Mouse (Mus musculus) bone marrow macrophage, adult 2 months (primary cell): ENCODE results near the gene Olfr172. TPM values are rescaled to one million over a fixed set of nuclear protein-coding genes. Genes with fewer than 3 reads are reported as not detected.

Experiments
- H3K27ac ChIP-seq: 2 replicates; pipeline ENCODE4 v1.5.1; 2012; ENCODE audit warnings: low read depth, low read length; ENCODE audit not compliant: insufficient read depth
- H3K4me1 ChIP-seq: 2 replicates; pipeline ENCODE4 v1.6.1; 2012; ENCODE audit warnings: low read length; ENCODE audit not compliant: control insufficient read depth, insufficient read depth
- H3K4me3 ChIP-seq: 2 replicates; pipeline ENCODE4 v1.5.1; 2012; ENCODE audit warnings: mild to moderate bottlenecking, low read length, moderate library complexity; ENCODE audit not compliant: insufficient read depth
- CTCF ChIP-seq: IDR thresholded peaks from 2 replicates; pipeline ENCODE4 v1.5.1; 2012; ENCODE audit warnings: low read depth, mild to moderate bottlenecking, low read length, moderate library complexity
- POLR2A ChIP-seq: IDR thresholded peaks from 2 replicates; pipeline ENCODE4 v1.6.1; 2012; ENCODE audit warnings: mild to moderate bottlenecking, low read depth, low read length, borderline replicate concordance
- polyA plus RNA-seq: library from polyadenylated mRNA; stranded (reverse); fragments of >200 nt; gene quantifications from 2 replicates; pipeline ENCODE4 v1.2.4, GENCODE M21; 2012; ENCODE audit not compliant: missing spikeins, insufficient read depth, insufficient read length

The Olfr172 gene
- polyA plus RNA-seq, 1 experiment, result not detected

DNA sequence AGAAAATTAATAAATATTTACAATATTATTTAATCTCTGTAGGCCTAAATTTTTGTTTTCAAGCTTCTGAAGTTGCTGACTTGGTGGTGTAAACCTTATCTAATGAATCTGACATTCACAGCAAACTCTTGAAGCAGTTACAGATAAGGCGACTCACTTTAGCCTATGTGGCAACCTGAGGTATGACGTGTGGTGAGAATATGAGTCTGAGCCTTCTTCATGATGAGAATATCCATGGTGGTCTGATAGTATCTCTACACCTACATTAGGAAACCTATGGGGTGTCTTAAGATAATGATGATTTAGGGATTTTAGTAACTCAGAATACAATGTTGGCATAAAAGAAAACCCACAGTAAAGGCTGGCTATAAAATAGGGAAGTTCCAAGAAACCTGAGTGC, 40.7 kb downstream of the Olfr172 start:
- no peak overlapping the region for H3K27ac ChIP-seq
- H3K4me3 ChIP-seq, result no peak overlapping the region
- TF ChIP-seq CTCF (no peak), POLR2A (no peak)
- H3K4me1 ChIP-seq, result peaks cover 2% of the 10 kb centered on the region; the same call in 1 of the 2 replicates

DNA sequence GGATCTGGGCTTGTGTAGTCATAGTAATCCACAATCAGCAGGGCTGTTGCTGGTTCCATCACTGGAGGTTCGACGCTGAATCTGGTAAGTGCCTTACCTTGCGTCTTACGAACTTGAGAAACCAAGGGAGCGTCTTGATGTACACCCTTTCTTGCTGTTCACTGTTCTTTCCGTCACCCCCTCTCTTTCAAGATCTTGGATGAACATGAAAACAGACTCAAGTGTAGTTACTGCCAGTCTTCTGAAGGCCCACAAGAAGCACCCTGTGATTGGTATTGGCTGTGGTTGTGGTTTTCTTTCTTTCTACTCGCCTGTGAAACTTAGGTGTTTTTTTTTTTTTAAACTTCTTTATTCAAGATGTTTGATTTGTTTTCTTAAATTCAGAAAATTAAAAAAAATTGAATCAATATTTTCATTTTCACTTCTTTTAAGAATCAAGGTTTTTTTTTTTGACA, 44.3 kb downstream of the Olfr172 start, which contains the start of gene Gpr15:
Gpr15 (minus strand) TSS at position 405 of the 455 bp plus-strand sequence.
- Histone ChIP-seq H3K27ac (no peak within 1 kb of the TSS), H3K4me1 (no peaks in the 10 kb centered on the region), H3K4me3 (no peak within 1 kb of the TSS)
- TF ChIP-seq CTCF, result no peak
- no peak for TF ChIP-seq POLR2A

DNA sequence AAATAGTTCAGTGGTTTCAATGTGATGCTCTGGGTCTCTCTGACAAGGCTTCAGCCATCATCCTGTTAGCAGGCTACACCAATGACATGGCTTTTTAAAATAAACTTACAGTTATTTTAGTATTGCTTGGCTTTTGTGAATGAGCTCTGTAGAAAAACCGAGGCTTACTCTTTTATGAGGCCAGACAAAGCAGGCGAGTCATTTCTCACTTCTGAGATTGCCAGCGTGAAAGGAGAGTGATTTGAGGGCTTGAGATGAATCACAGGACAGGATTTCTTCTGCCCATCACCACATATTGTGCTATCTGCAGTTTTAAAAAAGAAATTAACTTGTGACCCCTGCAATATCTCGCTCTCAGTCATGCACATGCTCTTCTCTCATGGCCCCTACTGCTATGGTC, 48.0 kb downstream of the Olfr172 start:
- TF ChIP-seq POLR2A, result no peak
- no peak for TF ChIP-seq CTCF
- Histone ChIP-seq H3K27ac (no peak overlapping the region), H3K4me3 (no peak overlapping the region), H3K4me1 (0 out of 2 replicates have a peak, but pooled peaks cover 2% of the 10 kb centered on the region)

DNA sequence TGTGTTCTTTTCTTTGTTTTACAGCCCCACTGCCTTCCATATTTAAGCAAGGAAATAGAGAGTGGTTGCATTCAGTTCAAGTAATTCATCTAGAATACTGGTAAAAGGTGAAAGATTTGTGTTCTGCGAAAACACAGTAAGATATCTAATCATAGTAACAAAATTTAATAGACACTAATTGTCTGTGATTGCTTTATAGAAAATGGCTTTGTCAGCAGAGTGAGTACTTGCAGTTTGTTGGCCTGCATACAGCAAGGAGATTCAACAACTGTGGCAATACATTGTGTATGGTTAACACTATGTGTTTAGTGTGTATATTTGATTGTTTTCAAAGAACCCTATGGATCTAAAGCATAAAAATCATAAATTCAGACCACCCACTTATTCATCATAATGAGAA, 49.8 kb downstream of the Olfr172 start:
- TF ChIP-seq POLR2A (no peak), CTCF (no peak)
- Histone ChIP-seq H3K4me1 (0 out of 2 replicates have a peak, but pooled peaks cover 2% of the 10 kb centered on the region), H3K4me3 (no peak overlapping the region), H3K27ac (no peak overlapping the region)

DNA sequence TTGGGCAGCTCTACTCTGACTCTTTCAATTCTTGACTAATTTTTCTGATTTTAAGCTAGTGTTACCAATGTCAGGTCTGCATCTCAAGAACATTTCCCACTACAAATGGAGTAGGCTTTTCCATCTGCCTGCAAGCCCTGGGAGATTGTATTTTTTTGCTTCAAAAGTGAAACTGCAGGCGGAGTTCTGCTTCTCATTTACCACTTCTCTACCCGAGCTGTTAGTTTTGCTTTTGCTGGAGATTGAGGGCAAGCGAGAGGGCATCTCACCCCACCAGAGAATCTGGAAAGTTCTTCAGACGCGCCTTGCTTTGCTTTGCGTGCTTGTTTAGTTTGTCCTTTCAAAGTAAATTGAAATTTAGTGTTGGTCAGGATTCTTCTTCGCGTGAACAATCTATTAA, 50.8 kb downstream of the Olfr172 start:
- Histone ChIP-seq H3K4me1 (0 out of 2 replicates have a peak, but pooled peaks cover 2% of the 10 kb centered on the region), H3K4me3 (peak overlapping the region; percentile 38), H3K27ac (peak overlapping the region; percentile 36; the same call in 1 of the 2 replicates)
- no peak for TF ChIP-seq POLR2A
- no peak for TF ChIP-seq CTCF

Other genes starting within 250 kb of the Olfr172 start
- gene St3gal6, start 238.9 kb downstream of the Olfr172 start, polyA plus RNA-seq, result 6.6 and 8.5 TPM in 2 replicates
- gene Gm813, start 146.2 kb downstream of the Olfr172 start, polyA plus RNA-seq, result not detected in 2 replicates
- not detected in 2 replicates for gene E330017A01Rik, start 124.4 kb downstream of the Olfr172 start, polyA plus RNA-seq
- gene Cpox, start 92.9 kb downstream of the Olfr172 start, polyA plus RNA-seq, result 14.9 and 17.2 TPM in 2 replicates
- gene Gpr15, start 44.1 kb downstream of the Olfr172 start, polyA plus RNA-seq, result not detected in 2 replicates
- 19.7 and 24.0 TPM in 2 replicates for gene Cldnd1, start 35.3 kb downstream of the Olfr172 start, polyA plus RNA-seq
- gene Olfr173, start 37.1 kb upstream of the Olfr172 start, polyA plus RNA-seq, result not detected in 2 replicates
- not detected in 2 replicates for gene Olfr175-ps1, start 63.6 kb upstream of the Olfr172 start, polyA plus RNA-seq
- gene Olfr177, start 111.6 kb upstream of the Olfr172 start, polyA plus RNA-seq, result not detected in 2 replicates
- gene Olfr178, start 128.9 kb upstream of the Olfr172 start, polyA plus RNA-seq, result not detected in 2 replicates
- not detected in 2 replicates for gene Olfr181, start 165.6 kb upstream of the Olfr172 start, polyA plus RNA-seq
- not detected in 2 replicates for gene Olfr180, start 166.2 kb upstream of the Olfr172 start, polyA plus RNA-seq
- not detected in 2 replicates for gene Olfr183, start 232.2 kb upstream of the Olfr172 start, polyA plus RNA-seq